Mouse (Mus musculus): ENCODE measurements around the gene Vsig10l. TPM values are rescaled to one million over a fixed set of nuclear protein-coding genes. Genes with fewer than 3 reads are reported as not detected.

Gene Vsig10l
- polyA plus RNA-seq, 1 experiment from 2014 or later = 5.0 TPM

GRCm38 (mm10) chr7:43495343-43496021 lies 32.5 kb downstream of the Vsig10l start:
- WGBS = 14% methylated on average over 21 of the region's 21 CpGs
- peaks cover 5% of the 10 kb centered on the region; the same call in 1 of the 2 replicates for H3K9me3 ChIP-seq
- peaks cover 5% of the 10 kb centered on the region; the same call in 1 of the 2 replicates for H3K4me1 ChIP-seq
- H3K36me3 ChIP-seq (replicated peaks) = no peaks in the 10 kb centered on the region
- peak; percentile 76 for ATAC-seq (ENCODE audit: low FRiP score)
- H3K4me3 ChIP-seq (replicated peaks) = no peak overlapping the region
- no peak overlapping the region; the same call in 1 of the 2 replicates for H3K4me2 ChIP-seq
- H3K27me3 ChIP-seq = peaks cover 9% of the 10 kb centered on the region
- no peak overlapping the region for H3K9ac ChIP-seq
- H3K27ac ChIP-seq = no peak overlapping the region

GRCm38 (mm10) chr7:43511707-43512478 lies 48.9 kb downstream of the Vsig10l start:
- Histone ChIP-seq H3K4me1 (no peaks in the 10 kb centered on the region), H3K9ac (no peak overlapping the region), H3K27ac (no peak overlapping the region), H3K9me3 (no peaks in the 10 kb centered on the region), H3K4me3 (replicated peaks) (no peak overlapping the region), H3K36me3 (replicated peaks) (no peaks in the 10 kb centered on the region), H3K4me2 (no peak overlapping the region), H3K27me3 (no peaks in the 10 kb centered on the region)
- 72% methylated on average over 4 of the region's 4 CpGs for WGBS
- no peak for ATAC-seq (ENCODE audit: low FRiP score)

GRCm38 (mm10) chr7:43512519-43512918 lies 49.6 kb downstream of the Vsig10l start:
- WGBS = 84% methylated on average over 4 of the region's 4 CpGs
- Histone ChIP-seq H3K4me3 (replicated peaks) (no peak overlapping the region), H3K9me3 (no peaks in the 10 kb centered on the region), H3K36me3 (replicated peaks) (no peaks in the 10 kb centered on the region), H3K27me3 (no peaks in the 10 kb centered on the region), H3K4me2 (no peak overlapping the region), H3K4me1 (no peaks in the 10 kb centered on the region), H3K27ac (no peak overlapping the region), H3K9ac (no peak overlapping the region)
- no peak for ATAC-seq (ENCODE audit: low FRiP score)

- no peak overlapping the region for H3K4me2 ChIP-seq
- H3K9me3 ChIP-seq = no peaks in the 10 kb centered on the region
- H3K4me3 ChIP-seq (replicated peaks) = no peak overlapping the region
- no peak overlapping the region for H3K9ac ChIP-seq
- H3K27ac ChIP-seq = no peak overlapping the region
- no peaks in the 10 kb centered on the region for H3K4me1 ChIP-seq
- WGBS = 83% methylated on average over 5 of the region's 5 CpGs
- H3K36me3 ChIP-seq (replicated peaks) = no peaks in the 10 kb centered on the region
- no peak for ATAC-seq (ENCODE audit: low FRiP score)
- H3K27me3 ChIP-seq = no peaks in the 10 kb centered on the region
These were observed 52.1 kb downstream of the Vsig10l start for GRCm38 (mm10) chr7:43515076-43515475.

GRCm38 (mm10) chr7:43518341-43518740 lies 55.4 kb downstream of the Vsig10l start:
- Histone ChIP-seq H3K36me3 (replicated peaks) (no peaks in the 10 kb centered on the region), H3K27ac (no peak overlapping the region), H3K4me1 (no peaks in the 10 kb centered on the region), H3K27me3 (no peaks in the 10 kb centered on the region), H3K4me2 (no peak overlapping the region), H3K4me3 (replicated peaks) (no peak overlapping the region), H3K9me3 (no peaks in the 10 kb centered on the region), H3K9ac (no peak overlapping the region)
- WGBS = 82% methylated on average over 15 of the region's 15 CpGs
- ATAC-seq (ENCODE audit: low FRiP score) = no peak

Small RNAs within 50 kb of the gene (microRNA-seq; reads per million reads assigned to microRNA genes)
- gene Mir7051 = 0.97 reads per million

Other genes starting within 250 kb of the Vsig10l start
- 14.8 and 15.4 TPM in 2 replicates for gene Zfp715, start 149.9 kb upstream of the Vsig10l start, polyA plus RNA-seq (2016; fragmentation: Nextera tagmentation; extraction: Ambion mirVana)
- 0.09 and 0.33 TPM in 2 replicates for gene Siglecf, start 111.8 kb upstream of the Vsig10l start, polyA plus RNA-seq (2016; fragmentation: Nextera tagmentation; extraction: Ambion mirVana)
- not detected in 2 replicates for gene Siglecg, start 54.9 kb upstream of the Vsig10l start, polyA plus RNA-seq (2016; fragmentation: Nextera tagmentation; extraction: Ambion mirVana)
- not detected in 2 replicates for gene Lim2, start 35.5 kb upstream of the Vsig10l start, polyA plus RNA-seq (2016; fragmentation: Nextera tagmentation; extraction: Ambion mirVana)
- gene Nkg7, start 26.1 kb upstream of the Vsig10l start, polyA plus RNA-seq (2016; fragmentation: Nextera tagmentation; extraction: Ambion mirVana) = 0.51 TPM in 1 of 2 replicates, not detected in the other
- gene Cldnd2, start 22.4 kb upstream of the Vsig10l start, polyA plus RNA-seq (2016; fragmentation: Nextera tagmentation; extraction: Ambion mirVana) = not detected in 2 replicates
- gene Etfb, start 19.1 kb upstream of the Vsig10l start, polyA plus RNA-seq (2016; fragmentation: Nextera tagmentation; extraction: Ambion mirVana) = 151 and 161 TPM in 2 replicates
- 0.47 TPM in 1 of 2 replicates, not detected in the other for gene Gm45233, start 19.0 kb upstream of the Vsig10l start, polyA plus RNA-seq (2016; fragmentation: Nextera tagmentation; extraction: Ambion mirVana)
- gene Iglon5, start 26.9 kb downstream of the Vsig10l start, polyA plus RNA-seq (2016; fragmentation: Nextera tagmentation; extraction: Ambion mirVana) = 2.5 and 2.8 TPM in 2 replicates
- gene 4931406B18Rik, start 42.8 kb downstream of the Vsig10l start, polyA plus RNA-seq (2016; fragmentation: Nextera tagmentation; extraction: Ambion mirVana) = not detected in 2 replicates
- gene Cd33, start 81.3 kb downstream of the Vsig10l start, polyA plus RNA-seq (2016; fragmentation: Nextera tagmentation; extraction: Ambion mirVana) = 0.56 and 0.69 TPM in 2 replicates
- 7.5 and 7.8 TPM in 2 replicates for gene Zfp658, start 99.1 kb downstream of the Vsig10l start, polyA plus RNA-seq (2016; fragmentation: Nextera tagmentation; extraction: Ambion mirVana)
- 14.6 and 17.1 TPM in 2 replicates for gene Zfp719, start 116.5 kb downstream of the Vsig10l start, polyA plus RNA-seq (2016; fragmentation: Nextera tagmentation; extraction: Ambion mirVana)
- gene Zfp819, start 144.0 kb downstream of the Vsig10l start, polyA plus RNA-seq (2016; fragmentation: Nextera tagmentation; extraction: Ambion mirVana) = 0.61 and 0.73 TPM in 2 replicates
- not detected in 2 replicates for gene Ceacam18, start 171.6 kb downstream of the Vsig10l start, polyA plus RNA-seq (2016; fragmentation: Nextera tagmentation; extraction: Ambion mirVana)
- gene Siglece, start 197.0 kb downstream of the Vsig10l start, polyA plus RNA-seq (2016; fragmentation: Nextera tagmentation; extraction: Ambion mirVana) = 0.17 and 0.35 TPM in 2 replicates
- gene Ctu1, start 208.9 kb downstream of the Vsig10l start, polyA plus RNA-seq (2016; fragmentation: Nextera tagmentation; extraction: Ambion mirVana) = 16.9 and 17.8 TPM in 2 replicates
- gene Klk14, start 227.3 kb downstream of the Vsig10l start, polyA plus RNA-seq (2016; fragmentation: Nextera tagmentation; extraction: Ambion mirVana) = not detected in 2 replicates
- 0.10 TPM in 1 of 2 replicates, not detected in the other for gene Klk13, start 249.4 kb downstream of the Vsig10l start, polyA plus RNA-seq (2016; fragmentation: Nextera tagmentation; extraction: Ambion mirVana)